Mouse (Mus musculus) stomach, postnatal 0 days (tissue): ENCODE data around the gene Tmem185b.
A peak's percentile ranks its signal among the peaks of the same experiment; 100 is the strongest.

Source experiments
- CTCF ChIP-seq: IDR thresholded peaks from 2 replicates; pipeline ENCODE4 v1.5.1; 2016; ENCODE audit warnings: antibody characterized with exemption, low read depth, mild to moderate bottlenecking, moderate library complexity
- EP300 ChIP-seq: optimal IDR thresholded peaks from 2 replicates; pipeline ENCODE3; 2016; ENCODE audit warnings: antibody characterized with exemption

DNA sequence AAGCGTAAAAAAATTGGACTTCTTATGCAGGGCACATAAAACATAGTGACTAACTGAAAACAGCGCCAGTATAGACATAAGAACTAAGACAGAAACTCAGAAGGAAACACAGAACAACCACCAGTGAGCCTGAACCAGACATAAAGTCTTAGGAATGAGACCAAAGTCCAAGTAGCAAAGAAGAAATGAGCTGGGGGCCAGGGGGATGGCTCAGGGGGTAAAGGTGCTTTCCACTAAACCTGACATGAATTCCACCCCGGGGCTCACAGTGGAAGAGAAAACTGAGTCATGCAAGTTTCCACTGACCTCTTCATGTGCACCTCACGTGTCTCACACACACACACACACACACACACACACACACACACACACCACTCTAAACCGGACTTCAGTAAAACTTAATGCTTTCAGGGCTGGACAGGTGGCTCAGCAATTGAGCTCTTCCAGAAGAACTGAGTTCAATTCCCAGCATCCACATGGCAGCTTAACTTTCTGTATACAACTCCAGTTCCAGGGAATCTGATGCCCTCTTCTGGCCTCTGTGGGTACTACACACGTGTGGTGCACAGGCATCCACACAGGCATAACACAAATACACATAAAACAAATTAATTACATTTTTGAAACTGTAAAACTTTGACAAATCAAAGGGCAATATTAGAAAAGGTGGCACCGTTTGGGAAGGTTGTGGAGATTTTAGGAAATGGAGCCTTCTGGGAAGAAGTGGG lies 44.6 kb upstream of the Tmem185b start:
- TF ChIP-seq EP300 (no peak), CTCF (peak; percentile 55)
